Mouse (Mus musculus) heart, embryonic 16.5 days (tissue): Measurements from ENCODE around the gene Dguok. TPM values are rescaled to one million over a fixed set of nuclear protein-coding genes. Genes with fewer than 3 reads are reported as not detected.

Source experiments
- ATAC-seq: fragments of 200-750 bp; cut with Nextera tagmentation; replicated peaks from 2 replicates; pipeline ENCODE4 v1.8.0; 2017; ENCODE audit warnings: moderate number of reproducible peaks; ENCODE audit not compliant: insufficient read depth, low FRiP score; ENCODE audit errors: extremely low read depth
- H3K27ac ChIP-seq: fragments of 300-500 bp; sonication (generic); 2 replicates; pipeline ENCODE4 v1.5.1; 2014; ENCODE audit warnings: mild to moderate bottlenecking, low read length, control low read depth, moderate library complexity
- H3K27me3 ChIP-seq: fragments of 300-500 bp; sonication (generic); 2 replicates; pipeline ENCODE4 v1.6.1; 2014; ENCODE audit warnings: low read length, mixed read lengths; ENCODE audit not compliant: control insufficient read depth, insufficient read depth
- H3K36me3 ChIP-seq: fragments of 300-500 bp; sonication (generic); 2 replicates; pipeline ENCODE4 v1.6.1; 2014; ENCODE audit not compliant: control insufficient read depth, insufficient read depth
- H3K4me1 ChIP-seq: fragments of 300-500 bp; sonication (generic); 2 replicates; pipeline ENCODE4 v1.6.1; 2014; ENCODE audit warnings: low read length, mixed read lengths; ENCODE audit not compliant: control insufficient read depth, insufficient read depth
- H3K4me2 ChIP-seq: fragments of 300-500 bp; sonication (generic); 2 replicates; pipeline ENCODE4 v1.6.1; 2014; ENCODE audit warnings: low read depth, mild to moderate bottlenecking, control low read depth, low read length
- H3K4me3 ChIP-seq: fragments of 300-500 bp; sonication (generic); 2 replicates; pipeline ENCODE4 v1.5.1; 2014; ENCODE audit warnings: mild to moderate bottlenecking, control low read depth, low read length
- H3K9ac ChIP-seq: fragments of 300-500 bp; sonication (generic); 2 replicates; pipeline ENCODE4 v1.6.1; 2014; ENCODE audit warnings: low read length, control low read depth
- H3K9me3 ChIP-seq: fragments of 300-500 bp; sonication (generic); replicated peaks from 2 replicates; pipeline ENCODE4 v1.6.1; 2016; ENCODE audit warnings: low read length; ENCODE audit not compliant: control insufficient read depth
- whole genome bisulfite sequencing: fragments of 180-500 bp; shearing (Covaris S2); extraction: QIAGEN DNeasy Blood & Tissue Kit; methylation state at CpG from one replicate; pipeline ENCODE4 v1.1.7; 2014; 5-methylcytosine and 5-hydroxymethylcytosine counted together
- polyA plus RNA-seq: library from polyadenylated mRNA; unstranded; fragments of >200 nt; fragmentation: Nextera tagmentation; extraction: Ambion mirVana; gene quantifications from 2 replicates; pipeline ENCODE4 v1.2.1, GENCODE M21; 2015

Gene Dguok
- polyA plus RNA-seq, 1 experiment from 2014 or later = 57.6 TPM

- H3K4me3 ChIP-seq = no peak overlapping the region
- no peaks in the 10 kb centered on the region for H3K36me3 ChIP-seq
- H3K9ac ChIP-seq = no peak overlapping the region
- no peaks in the 10 kb centered on the region for H3K9me3 ChIP-seq
- no peak overlapping the region for H3K27ac ChIP-seq
- ATAC-seq = no peak
- 73% methylated on average over 2 of the region's 2 CpGs for WGBS
- H3K27me3 ChIP-seq = no peaks in the 10 kb centered on the region
- H3K4me1 ChIP-seq = no peaks in the 10 kb centered on the region
- H3K4me2 ChIP-seq = no peak overlapping the region
Measured at GRCm38 (mm10) chr6:83532608-83533007, 25.8 kb upstream of the Dguok start.

GRCm38 (mm10) chr6:83523194-83523593, 16.4 kb upstream of the Dguok start:
- Histone ChIP-seq H3K27me3 (no peaks in the 10 kb centered on the region), H3K4me3 (no peak overlapping the region), H3K9me3 (no peaks in the 10 kb centered on the region), H3K4me1 (peaks cover 12% of the 10 kb centered on the region), H3K36me3 (no peaks in the 10 kb centered on the region), H3K9ac (no peak overlapping the region; the same call in 1 of the 2 replicates), H3K27ac (no peak overlapping the region), H3K4me2 (no peak overlapping the region)
- ATAC-seq = no peak
- 25% methylated on average over 6 of the region's 6 CpGs for WGBS

- no peak overlapping the region for H3K4me3 ChIP-seq
- H3K27me3 ChIP-seq = no peaks in the 10 kb centered on the region
- H3K9me3 ChIP-seq = no peaks in the 10 kb centered on the region
- ATAC-seq = peak; percentile 49; the same call in 1 of the 2 replicates
- no peak overlapping the region for H3K9ac ChIP-seq
- WGBS = 34% methylated on average over 6 of the region's 6 CpGs
- peaks cover 12% of the 10 kb centered on the region for H3K4me1 ChIP-seq
- no peak overlapping the region for H3K4me2 ChIP-seq
- 0 out of 2 replicates have a peak overlapping the region, but pooled peaks have one; percentile 27 for H3K27ac ChIP-seq
- no peaks in the 10 kb centered on the region for H3K36me3 ChIP-seq
Measured at GRCm38 (mm10) chr6:83521784-83522183, 15.0 kb upstream of the Dguok start.

- Histone ChIP-seq H3K27me3 (no peaks in the 10 kb centered on the region), H3K9ac (no peak overlapping the region), H3K4me1 (peaks cover 10% of the 10 kb centered on the region), H3K27ac (no peak overlapping the region), H3K36me3 (no peaks in the 10 kb centered on the region), H3K9me3 (no peaks in the 10 kb centered on the region), H3K4me2 (no peak overlapping the region), H3K4me3 (no peak overlapping the region)
- WGBS = 78% methylated on average over 3 of the region's 3 CpGs
- ATAC-seq = no peak
Measured at GRCm38 (mm10) chr6:83518637-83519036, 11.9 kb upstream of the Dguok start.

- ATAC-seq = no peak
- WGBS = 73% methylated on average over 3 of the region's 3 CpGs
Measured at GRCm38 (mm10) chr6:83515172-83515571, 8.4 kb upstream of the Dguok start.

GRCm38 (mm10) chr6:83512495-83512894, 5.7 kb upstream of the Dguok start:
- no peak overlapping the region for H3K27ac ChIP-seq
- peaks cover under 1% of the 10 kb centered on the region for H3K4me1 ChIP-seq
- no peaks in the 10 kb centered on the region for H3K9me3 ChIP-seq
- no peaks in the 10 kb centered on the region for H3K36me3 ChIP-seq
- no peak overlapping the region for H3K4me2 ChIP-seq
- 39% methylated on average over 1 of the region's 1 CpGs for WGBS
- no peak overlapping the region for H3K4me3 ChIP-seq
- no peaks in the 10 kb centered on the region for H3K27me3 ChIP-seq
- H3K9ac ChIP-seq = no peak overlapping the region
- ATAC-seq = no peak

More at GRCm38 (mm10) chr6:83515172-83515571, 8.4 kb upstream of the Dguok start:
- Histone ChIP-seq H3K36me3 (no peaks in the 10 kb centered on the region), H3K9me3 (no peaks in the 10 kb centered on the region), H3K4me2 (no peak overlapping the region), H3K27me3 (no peaks in the 10 kb centered on the region), H3K4me1 (no peaks in the 10 kb centered on the region; the same call in 1 of the 2 replicates), H3K4me3 (no peak overlapping the region), H3K27ac (no peak overlapping the region), H3K9ac (no peak overlapping the region)

- ATAC-seq = no peak
Measured at GRCm38 (mm10) chr6:83510210-83510609, 3.4 kb upstream of the Dguok start.

GRCm38 (mm10) chr6:83509442-83509841, 2.7 kb upstream of the Dguok start:
- no peak overlapping the region for H3K9ac ChIP-seq
- H3K9me3 ChIP-seq = no peaks in the 10 kb centered on the region
- WGBS = 31% methylated on average over 8 of the region's 8 CpGs
- peaks cover 10% of the 10 kb centered on the region for H3K4me1 ChIP-seq
- ATAC-seq = no peak
- H3K36me3 ChIP-seq = no peaks in the 10 kb centered on the region
- no peak overlapping the region for H3K4me3 ChIP-seq
- H3K4me2 ChIP-seq = no peak overlapping the region
- no peak overlapping the region for H3K27ac ChIP-seq
- H3K27me3 ChIP-seq = no peaks in the 10 kb centered on the region

More at GRCm38 (mm10) chr6:83510210-83510609, 3.4 kb upstream of the Dguok start:
- H3K27ac ChIP-seq = no peak overlapping the region
- no peak overlapping the region for H3K9ac ChIP-seq
- H3K27me3 ChIP-seq = no peaks in the 10 kb centered on the region
- WGBS = 54% methylated on average over 2 of the region's 2 CpGs
- peaks cover 8% of the 10 kb centered on the region for H3K4me1 ChIP-seq
- H3K9me3 ChIP-seq = no peaks in the 10 kb centered on the region
- H3K36me3 ChIP-seq = no peaks in the 10 kb centered on the region
- no peak overlapping the region for H3K4me2 ChIP-seq
- H3K4me3 ChIP-seq = no peak overlapping the region

- Histone ChIP-seq H3K27ac (peak overlapping the region; percentile 96), H3K4me1 (peaks cover 16% of the 10 kb centered on the region), H3K36me3 (no peaks in the 10 kb centered on the region), H3K27me3 (no peaks in the 10 kb centered on the region), H3K9ac (peak overlapping the region; percentile 87), H3K9me3 (no peaks in the 10 kb centered on the region), H3K4me3 (peak overlapping the region; percentile 88), H3K4me2 (peak overlapping the region; percentile 73)
- ATAC-seq = peak; percentile 1; the same call in 1 of the 2 replicates
- WGBS = 25% methylated on average over 6 of the region's 6 CpGs
Measured at GRCm38 (mm10) chr6:83507168-83507546, 388 bp upstream of the Dguok start.
